Mouse (Mus musculus) liver, embryonic 13.5 days (tissue): ENCODE data around the gene Btbd3. TPM values are rescaled to one million over a fixed set of nuclear protein-coding genes. Genes with fewer than 3 reads are reported as not detected.

Experiments used
- ATAC-seq: fragments of 200-750 bp; cut with Nextera tagmentation; 2 replicates; pipeline ENCODE4 v1.8.0; 2017; ENCODE audit warnings: low read depth, mild to moderate bottlenecking, moderate number of reproducible peaks, moderate library complexity
- DNase-seq: peaks from one replicate; pipeline ENCODE4 v3.0.0; 2022
- H3K27ac ChIP-seq: fragments of 300-500 bp; sonication (generic); 2 replicates; pipeline ENCODE4 v1.5.1; 2015; ENCODE audit warnings: moderate library complexity, mild to moderate bottlenecking, inconsistent platforms
- H3K27me3 ChIP-seq: fragments of 300-500 bp; sonication (generic); 2 replicates; pipeline ENCODE4 v1.6.1; 2015; ENCODE audit warnings: mild to moderate bottlenecking, inconsistent platforms
- H3K36me3 ChIP-seq: fragments of 300-500 bp; sonication (generic); 2 replicates; pipeline ENCODE4 v1.6.1; 2015; ENCODE audit warnings: mild to moderate bottlenecking, inconsistent platforms
- H3K4me1 ChIP-seq: fragments of 300-500 bp; sonication (generic); replicated peaks from 2 replicates; pipeline ENCODE4 v1.6.1; 2015; ENCODE audit warnings: inconsistent platforms
- H3K4me2 ChIP-seq: fragments of 300-500 bp; sonication (generic); 2 replicates; pipeline ENCODE4 v1.6.1; 2015; ENCODE audit warnings: inconsistent platforms, mild to moderate bottlenecking, moderate library complexity
- H3K4me3 ChIP-seq: fragments of 300-500 bp; sonication (generic); replicated peaks from 2 replicates; pipeline ENCODE4 v1.5.1; 2015; ENCODE audit warnings: mild to moderate bottlenecking, inconsistent platforms
- H3K9ac ChIP-seq: fragments of 300-500 bp; sonication (generic); 2 replicates; pipeline ENCODE4 v1.6.1; 2015; ENCODE audit warnings: mild to moderate bottlenecking, inconsistent platforms
- H3K9me3 ChIP-seq: fragments of 300-500 bp; sonication (generic); replicated peaks from 2 replicates; pipeline ENCODE4 v1.6.1; 2016; ENCODE audit warnings: inconsistent platforms
- WGBS: fragments of 180-500 bp; shearing (Covaris S2); methylation state at CpG from one replicate; pipeline ENCODE4 v1.1.7; 2015; ENCODE audit not compliant: insufficient replicate concordance; 5-methylcytosine and 5-hydroxymethylcytosine counted together
- polyA plus RNA-seq: library from polyadenylated mRNA; unstranded; fragments of >200 nt; fragmentation: Nextera tagmentation; extraction: Ambion mirVana; gene quantifications from 2 replicates; pipeline ENCODE4 v1.2.1, GENCODE M21; 2015

Btbd3 gene
- polyA plus RNA-seq, 1 experiment from 2014 or later: 1.7 TPM

- Histone ChIP-seq H3K4me1 (peaks cover 22% of the 10 kb centered on the region), H3K9ac (no peak overlapping the region), H3K27me3 (no peaks in the 10 kb centered on the region), H3K4me3 (no peak overlapping the region), H3K9me3 (no peaks in the 10 kb centered on the region), H3K4me2 (no peak overlapping the region), H3K27ac (no peak overlapping the region), H3K36me3 (no peaks in the 10 kb centered on the region)
- 55% methylated on average over 11 of the region's 11 CpGs for WGBS
- DNase-seq: no peak
- ATAC-seq: 0 out of 2 replicates have a peak, but pooled peaks have one; percentile 48
These were observed 6.5 kb downstream of the Btbd3 start for GRCm38 (mm10) chr2:138262885-138263284.

GRCm38 (mm10) chr2:138265356-138266005, 9.1 kb downstream of the Btbd3 start:
- Histone ChIP-seq H3K27me3 (no peaks in the 10 kb centered on the region), H3K9me3 (no peaks in the 10 kb centered on the region), H3K9ac (no peak overlapping the region), H3K27ac (no peak overlapping the region), H3K36me3 (no peaks in the 10 kb centered on the region), H3K4me1 (peaks cover 25% of the 10 kb centered on the region), H3K4me2 (no peak overlapping the region; the same call in 1 of the 2 replicates), H3K4me3 (no peak overlapping the region)
- 15% methylated on average over 13 of the region's 13 CpGs for WGBS
- DNase-seq (no peak), ATAC-seq (no peak)

- Histone ChIP-seq H3K4me3 (no peak overlapping the region), H3K27me3 (no peaks in the 10 kb centered on the region), H3K9ac (no peak overlapping the region), H3K4me1 (peaks cover 25% of the 10 kb centered on the region), H3K4me2 (no peak overlapping the region), H3K36me3 (no peaks in the 10 kb centered on the region), H3K9me3 (no peaks in the 10 kb centered on the region), H3K27ac (no peak overlapping the region)
- no peak for DNase-seq
- no peak for ATAC-seq
- 49% methylated on average over 5 of the region's 5 CpGs for WGBS
These were observed 10.3 kb downstream of the Btbd3 start for GRCm38 (mm10) chr2:138266679-138267078.

GRCm38 (mm10) chr2:138267852-138268513, 11.6 kb downstream of the Btbd3 start:
- H3K4me2 ChIP-seq: no peak overlapping the region
- no peaks in the 10 kb centered on the region for H3K36me3 ChIP-seq
- no peaks in the 10 kb centered on the region for H3K9me3 ChIP-seq
- peaks cover 21% of the 10 kb centered on the region for H3K4me1 ChIP-seq
- no peak overlapping the region for H3K4me3 ChIP-seq
- H3K27me3 ChIP-seq: no peaks in the 10 kb centered on the region
- no peak overlapping the region for H3K27ac ChIP-seq
- DNase-seq (no peak), ATAC-seq (peak; percentile 60)
- H3K9ac ChIP-seq: no peak overlapping the region
- WGBS: 45% methylated on average over 4 of the region's 4 CpGs

- Histone ChIP-seq H3K9me3 (no peaks in the 10 kb centered on the region), H3K27me3 (no peaks in the 10 kb centered on the region), H3K4me1 (peaks cover 21% of the 10 kb centered on the region), H3K27ac (no peak overlapping the region), H3K4me3 (no peak overlapping the region), H3K36me3 (no peaks in the 10 kb centered on the region), H3K4me2 (no peak overlapping the region), H3K9ac (no peak overlapping the region)
- DNase-seq: no peak
- no peak for ATAC-seq
These were observed 13.0 kb downstream of the Btbd3 start for GRCm38 (mm10) chr2:138269330-138269729.

- WGBS: 61% methylated on average over 9 of the region's 9 CpGs
- no peak for ATAC-seq
- DNase-seq: no peak
- Histone ChIP-seq H3K4me3 (no peak overlapping the region), H3K4me1 (peaks cover 2% of the 10 kb centered on the region), H3K4me2 (no peak overlapping the region), H3K27ac (no peak overlapping the region), H3K27me3 (no peaks in the 10 kb centered on the region), H3K9ac (no peak overlapping the region), H3K36me3 (no peaks in the 10 kb centered on the region), H3K9me3 (no peaks in the 10 kb centered on the region)
These were observed 17.2 kb downstream of the Btbd3 start for GRCm38 (mm10) chr2:138273404-138274073.

- Histone ChIP-seq H3K4me1 (peaks cover 8% of the 10 kb centered on the region), H3K36me3 (no peaks in the 10 kb centered on the region), H3K27me3 (no peaks in the 10 kb centered on the region), H3K9me3 (no peaks in the 10 kb centered on the region), H3K27ac (no peak overlapping the region), H3K4me2 (no peak overlapping the region), H3K4me3 (no peak overlapping the region), H3K9ac (no peak overlapping the region)
- WGBS: 73% methylated on average over 5 of the region's 5 CpGs
- ATAC-seq (no peak), DNase-seq (no peak)
These were observed 17.7 kb downstream of the Btbd3 start for GRCm38 (mm10) chr2:138274086-138274485.

GRCm38 (mm10) chr2:138277842-138278691, 21.7 kb downstream of the Btbd3 start:
- Histone ChIP-seq H3K36me3 (no peaks in the 10 kb centered on the region), H3K9me3 (no peaks in the 10 kb centered on the region), H3K4me3 (peak overlapping the region; percentile 23), H3K4me2 (peak overlapping the region; percentile 47), H3K27me3 (no peaks in the 10 kb centered on the region), H3K4me1 (peaks cover 8% of the 10 kb centered on the region), H3K27ac (no peak overlapping the region), H3K9ac (no peak overlapping the region)
- ATAC-seq (peak; percentile 77; the same call in 1 of the 2 replicates), DNase-seq (no peak)
- 40% methylated on average over 17 of the region's 17 CpGs for WGBS

GRCm38 (mm10) chr2:138278853-138279640, 22.7 kb downstream of the Btbd3 start:
- H3K4me3 ChIP-seq: peak overlapping the region; percentile 23
- peaks cover 8% of the 10 kb centered on the region for H3K4me1 ChIP-seq
- H3K9ac ChIP-seq: no peak overlapping the region
- DNase-seq (no peak), ATAC-seq (no peak)
- WGBS: 70% methylated on average over 15 of the region's 15 CpGs
- peaks cover 9% of the 10 kb centered on the region; the same call in 1 of the 2 replicates for H3K36me3 ChIP-seq
- no peaks in the 10 kb centered on the region for H3K9me3 ChIP-seq
- no peak overlapping the region; the same call in none of the 2 replicates for H3K27ac ChIP-seq
- H3K27me3 ChIP-seq: no peaks in the 10 kb centered on the region
- H3K4me2 ChIP-seq: peak overlapping the region; percentile 47

- no peaks in the 10 kb centered on the region for H3K9me3 ChIP-seq
- ATAC-seq (no peak), DNase-seq (no peak)
- no peak overlapping the region for H3K9ac ChIP-seq
- WGBS: 68% methylated on average over 11 of the region's 11 CpGs
- H3K27ac ChIP-seq: no peak overlapping the region; the same call in 1 of the 2 replicates
- H3K4me2 ChIP-seq: no peak overlapping the region
- H3K27me3 ChIP-seq: no peaks in the 10 kb centered on the region
- peaks cover 12% of the 10 kb centered on the region; the same call in 1 of the 2 replicates for H3K36me3 ChIP-seq
- H3K4me1 ChIP-seq: peaks cover 8% of the 10 kb centered on the region
- no peak overlapping the region for H3K4me3 ChIP-seq
These were observed 23.3 kb downstream of the Btbd3 start for GRCm38 (mm10) chr2:138279641-138280040.
